Comparison of ENCODE assay signal across 26 mouse cellular contexts in genomic region chr9:45142686-45143085, GRCm38 (mm10). TPM values are rescaled to one million over a fixed set of nuclear protein-coding genes. Genes with fewer than 3 reads are reported as not detected.
DNase-seq lines count a peak whose midpoint lies in the region; ATAC-seq and TF ChIP-seq lines count a peak whose summit lies in the region.
"Had no signal": no experiment of that assay in that cellular context is flagged by ENCODE, and none has a peak within 500 bp of the region (broad histone marks: within the 10 kb centered on the region; RNA-seq: fewer than 3 reads in every experiment).

No protein-coding gene starts in this region.

- WGBS in kidney, adult 2 months: 22% methylated on average over 3 of the region's 3 CpGs
- WGBS in kidney, embryonic 14.5 days: 37% methylated on average over 3 of the region's 3 CpGs

- no peaks in the 10 kb centered on the region for H3K36me3 ChIP-seq in kidney, adult 2 months (ENCODE audit: control insufficient read depth, insufficient read depth, low read length)
- H3K36me3 ChIP-seq in kidney, embryonic 14.5 days (ENCODE audit: control insufficient read depth, insufficient read depth, low read length): no peaks in the 10 kb centered on the region
- H3K36me3 ChIP-seq: embryonic facial prominence, embryonic 15.5 days; heart, embryonic 12.5 days; hindbrain, embryonic 10.5 days had no signal

- no peak overlapping the region for H3K9ac ChIP-seq in kidney, embryonic 14.5 days (ENCODE audit: low read depth, low read length)
- H3K9ac ChIP-seq: embryonic facial prominence, embryonic 15.5 days; heart, embryonic 12.5 days; hindbrain, embryonic 14.5 days had no signal

- H3K4me2 ChIP-seq in kidney, embryonic 14.5 days (replicated peaks; ENCODE audit: low read depth, low read length): no peak overlapping the region
- H3K4me2 ChIP-seq: embryonic facial prominence, embryonic 15.5 days; heart, embryonic 12.5 days; hindbrain, embryonic 14.5 days had no signal

- H3K27ac ChIP-seq in kidney, adult 2 months (ENCODE audit: insufficient read depth, low read depth, low read length): peak overlapping the region; percentile 86
- no peak overlapping the region for H3K27ac ChIP-seq in kidney, embryonic 14.5 days (ENCODE audit: low read depth, low read length)
- H3K27ac ChIP-seq: embryonic facial prominence, embryonic 15.5 days; heart, adult 2 months; hindbrain, embryonic 10.5 days; hindbrain, embryonic 14.5 days had no signal

- H3K4me3 ChIP-seq in kidney, adult 2 months (ENCODE audit: insufficient read depth, low read depth, low read length): no peak overlapping the region
- H3K4me3 ChIP-seq in kidney, embryonic 14.5 days (ENCODE audit: low read length): no peak overlapping the region
- H3K4me3 ChIP-seq: embryonic facial prominence, embryonic 15.5 days; erythroblast, embryonic 14.5 days; heart, adult 2 months; heart, embryonic 12.5 days; hindbrain, embryonic 10.5 days had no signal

- H3K27me3 ChIP-seq in kidney, adult 2 months (replicated peaks; ENCODE audit: control insufficient read depth, insufficient read depth, low read length): peaks cover 4% of the 10 kb centered on the region; the same call in 1 of the 2 replicates
- H3K27me3 ChIP-seq in kidney, embryonic 14.5 days (ENCODE audit: control insufficient read depth, insufficient read depth, low read length): peaks cover 63% of the 10 kb centered on the region

- H3K9me3 ChIP-seq in kidney, embryonic 14.5 days (ENCODE audit: control insufficient read depth, low read length): no peaks in the 10 kb centered on the region
- H3K9me3 ChIP-seq: embryonic facial prominence, embryonic 15.5 days; heart, embryonic 12.5 days; hindbrain, embryonic 10.5 days had no signal

- DNase-seq in gastrocnemius, postnatal 25 days: peak; percentile 41
- no peak for DNase-seq in gastrocnemius, adult 18-20 months (ENCODE audit: low spot score)
- peak; percentile 80 for DNase-seq in kidney, adult 2 months
- peak; percentile 68 for DNase-seq in kidney, postnatal 14 days
- DNase-seq in layer of hippocampus, postnatal 36 days: no peak
- DNase-seq: adrenal gland, postnatal 10 days; cerebellum, adult 11 months; cerebellum, adult 8-10 months; cerebellum, postnatal 14 days; embryo, embryonic 11 days; heart, adult 2 months had no signal

- ATAC-seq in kidney, embryonic 14.5 days (ENCODE audit: low FRiP score, low TSS enrichment): no peak
- no peak for ATAC-seq in erythroid progenitor cell, adult 5-6 weeks (replicated peaks; ENCODE audit: low FRiP score, poor library complexity, severe bottlenecking)
- ATAC-seq: forebrain, embryonic 16.5 days had no signal

- H3K4me1 ChIP-seq in kidney, adult 2 months (ENCODE audit: control insufficient read depth, insufficient read depth, low read length): peaks cover 3% of the 10 kb centered on the region; the same call in 1 of the 2 replicates
- H3K4me1 ChIP-seq in kidney, embryonic 14.5 days (ENCODE audit: control insufficient read depth, insufficient read depth, low read length): peaks cover 19% of the 10 kb centered on the region

- no peak for TF ChIP-seq POLR2A in kidney, adult 2 months (IDR thresholded peaks at IDR 0.05; ENCODE audit: low read depth, low read length)

- TF ChIP-seq CTCF in kidney, adult 2 months (conservative IDR thresholded peaks at IDR 0.05; ENCODE audit: insufficient read depth, insufficient read length, low read depth, low read length): no peak

RNA-seq across cellular contexts. Expression of gene Scn4b, which starts 4.5 kb away (rescaled TPM):
- 100 to 1,000 TPM; 202 to 205 TPM for total RNA-seq in gastrocnemius, postnatal 25 days (2021)
- 100 to 1,000 TPM; 256 to 268 TPM for total RNA-seq in gastrocnemius, adult 18-20 months (2021)
- polyA plus RNA-seq in kidney, adult 2 months (2012; rRNA removed): 13.3 and 13.8 TPM in 2 replicates
- 0.11 and 0.16 TPM in 2 replicates for polyA plus RNA-seq in kidney, embryonic 14.5 days (2014; fragmentation: Nextera tagmentation; extraction: Ambion mirVana)
- total RNA-seq in layer of hippocampus, postnatal 36 days (2021): 10 to 100 TPM; 11.1 to 14.2 TPM
- not detected in 2 replicates for total RNA-seq in erythroid progenitor cell, adult 5-6 weeks (2015; ENCODE audit: low replicate concordance)
- not detected in 2 replicates for total RNA-seq in erythroid progenitor cell, adult 5-6 weeks (2017; ENCODE audit: low replicate concordance)
- total RNA-seq: common myeloid progenitor, adult 5-6 weeks; MEL had no signal
- polyA plus RNA-seq: erythroblast, embryonic 14.5 days had no signal

RNA-seq across cellular contexts. Expression of gene Scn2b, which starts 25.1 kb away (rescaled TPM):
- 1 to 10 TPM; 1.7 to 1.9 TPM for total RNA-seq in gastrocnemius, postnatal 25 days (2021)
- total RNA-seq in gastrocnemius, adult 18-20 months (2021): 1 to 10 TPM; 2.2 to 2.5 TPM
- polyA plus RNA-seq in kidney, adult 2 months (2012; rRNA removed): 0.45 and 0.58 TPM in 2 replicates
- 4.6 and 5.3 TPM in 2 replicates for polyA plus RNA-seq in kidney, embryonic 14.5 days (2014; fragmentation: Nextera tagmentation; extraction: Ambion mirVana)
- total RNA-seq in layer of hippocampus, postnatal 36 days (2021): 100 to 1,000 TPM; 253 to 275 TPM
- total RNA-seq in erythroid progenitor cell, adult 5-6 weeks (2015; ENCODE audit: low replicate concordance): not detected in 2 replicates
- total RNA-seq in erythroid progenitor cell, adult 5-6 weeks (2017; ENCODE audit: low replicate concordance): under 0.01 TPM in 1 of 2 replicates, not detected in the other
- total RNA-seq: common myeloid progenitor, adult 5-6 weeks; MEL had no signal
- polyA plus RNA-seq: C2C12; erythroblast, embryonic 14.5 days had no signal

RNA-seq across cellular contexts. Expression of gene BC049352, which starts 39.1 kb away (rescaled TPM):
- total RNA-seq in gastrocnemius, postnatal 25 days (2021): 1 to 10 TPM; 1.7 to 1.9 TPM
- total RNA-seq in gastrocnemius, adult 18-20 months (2021): 1 to 10 TPM; 1.2 to 1.7 TPM
- 2.7 and 2.9 TPM in 2 replicates for polyA plus RNA-seq in kidney, adult 2 months (2012; rRNA removed)
- polyA plus RNA-seq in kidney, embryonic 14.5 days (2014; fragmentation: Nextera tagmentation; extraction: Ambion mirVana): not detected in 2 replicates
- total RNA-seq in layer of hippocampus, postnatal 36 days (2021): under 1 TPM; 0.20 to 0.62 TPM
- not detected in 2 replicates for total RNA-seq in erythroid progenitor cell, adult 5-6 weeks (2015; ENCODE audit: low replicate concordance)
- total RNA-seq in erythroid progenitor cell, adult 5-6 weeks (2017; ENCODE audit: low replicate concordance): not detected in 2 replicates
- total RNA-seq: adrenal gland, postnatal 10 days; common myeloid progenitor, adult 5-6 weeks; heart, adult 2 months; heart, postnatal 25 days; MEL had no signal
- polyA plus RNA-seq: brain, embryonic 14.5 days; C2C12; embryonic facial prominence, embryonic 11.5 days; erythroblast, embryonic 14.5 days; forebrain, embryonic 11.5 days; heart, embryonic 12.5 days; hindbrain, embryonic 10.5 days; hindbrain, embryonic 14.5 days had no signal

Comparison
In these comparisons a context has a peak if more than half of its experiments do, and no peak if none do; other contexts are left out.
1. DNase-seq: peak in gastrocnemius, postnatal 25 days (single experiment), kidney, adult 2 months (single experiment) and kidney, postnatal 14 days (single experiment); none in gastrocnemius, adult 18-20 months (single experiment) and layer of hippocampus, postnatal 36 days (0 of 2).
2. RNA of gene Scn4b, which starts 4.5 kb away (total RNA-seq): 256 to 268 TPM in gastrocnemius, adult 18-20 months and 202 to 205 TPM in gastrocnemius, postnatal 25 days; 11.1 to 14.2 TPM in layer of hippocampus, postnatal 36 days and not detected in erythroid progenitor cell, adult 5-6 weeks; every median in the first group is over 10 times any median in the second.
3. RNA of gene Scn2b, which starts 25.1 kb away (total RNA-seq): 253 to 275 TPM in layer of hippocampus, postnatal 36 days; 2.2 to 2.5 TPM in gastrocnemius, adult 18-20 months, 1.7 to 1.9 TPM in gastrocnemius, postnatal 25 days and under 0.01 TPM in erythroid progenitor cell, adult 5-6 weeks; every median in the first group is over 10 times any median in the second.